Mouse (Mus musculus) G1E (cell line): ENCODE data around the gene Hoxd11.

Source experiments
- CTCF ChIP-seq: IDR thresholded peaks from 2 replicates; pipeline ENCODE4 v1.5.1; 2012; ENCODE audit warnings: low read depth, low read length, inconsistent platforms, mixed read lengths
- TAL1 ChIP-seq: conservative IDR thresholded peaks from 2 replicates; pipeline ENCODE4 v1.6.1; 2012; ENCODE audit warnings: low read depth, low read length, inconsistent platforms, mixed read lengths

GRCm38 (mm10) chr2:74663291-74663925 is 15.9 kb upstream of the Hoxd11 start:
- TF ChIP-seq CTCF = no peak
- TF ChIP-seq TAL1 = no peak
